Mouse (Mus musculus) ES-E14 (cell line): ENCODE measurements around the gene Hras. TPM values are rescaled to one million over a fixed set of nuclear protein-coding genes. Genes with fewer than 3 reads are reported as not detected.

Experiments used
- DNase-seq: peaks from one replicate; pipeline ENCODE4 v3.0.0-alpha.2; 2013; ENCODE audit warnings: low read depth, low spot score
- H3K27ac ChIP-seq: 2 replicates; pipeline ENCODE4 v1.5.1; 2012; ENCODE audit warnings: low read depth, mild to moderate bottlenecking, low read length, moderate library complexity, mixed read lengths; ENCODE audit not compliant: poor library complexity, insufficient read depth, severe bottlenecking
- H3K36me3 ChIP-seq: 2 replicates; pipeline ENCODE4 v1.6.1; 2012; ENCODE audit warnings: mild to moderate bottlenecking, low read length, moderate library complexity, mixed read lengths; ENCODE audit not compliant: control insufficient read depth, poor library complexity, insufficient read depth, severe bottlenecking
- H3K4me1 ChIP-seq, 2 experiments: fragments of 150-350 bp in 1 of 2; sonication (generic) in 1 of 2; 2 replicates each; pipeline ENCODE4 v1.6.1; 2012; ENCODE audit warnings: low read length in 2 of 2, mild to moderate bottlenecking in 1 of 2, mixed read lengths in 1 of 2; ENCODE audit not compliant: control insufficient read depth in 2 of 2, insufficient read depth in 2 of 2, poor library complexity in 1 of 2
- H3K4me3 ChIP-seq, 2 experiments: fragments of 150-350 bp in 1 of 2; sonication (generic) in 1 of 2; 2 replicates each; pipeline ENCODE4 v1.5.1; 2012; ENCODE audit warnings: low read length in 2 of 2, low read depth in 1 of 2, mild to moderate bottlenecking in 1 of 2, mixed read lengths in 1 of 2; ENCODE audit not compliant: insufficient read depth in 1 of 2, poor library complexity in 1 of 2, severe bottlenecking in 1 of 2
- H3K9ac ChIP-seq: 2 replicates; pipeline ENCODE4 v1.6.1; 2012; ENCODE audit warnings: low read depth, mild to moderate bottlenecking, low read length, mixed read lengths; ENCODE audit not compliant: poor library complexity, insufficient read depth, severe bottlenecking
- H3K9me3 ChIP-seq: fragments of 150-350 bp; sonication (generic); 2 replicates; pipeline ENCODE4 v1.6.1; 2012; ENCODE audit warnings: low read depth, mild to moderate bottlenecking, low read length; ENCODE audit not compliant: control insufficient read depth, insufficient read depth
- CHD2 ChIP-seq: IDR thresholded peaks from 2 replicates; pipeline ENCODE4 v1.6.1; 2014; ENCODE audit warnings: mild to moderate bottlenecking, low read depth, low read length, inconsistent platforms
- HCFC1 ChIP-seq: IDR thresholded peaks from 2 replicates; pipeline ENCODE4 v1.6.1; 2012; ENCODE audit warnings: low read length, inconsistent platforms, borderline replicate concordance; ENCODE audit not compliant: insufficient read depth
- MAFK ChIP-seq: IDR thresholded peaks from 2 replicates; pipeline ENCODE4 v1.6.1; 2014; ENCODE audit warnings: mild to moderate bottlenecking, low read depth, low read length, inconsistent platforms; ENCODE audit not compliant: insufficient read depth
- ZC3H11A ChIP-seq: IDR thresholded peaks from 2 replicates; pipeline ENCODE4 v1.6.1; 2012; ENCODE audit warnings: low read depth, mild to moderate bottlenecking, inconsistent platforms, low read length, borderline replicate concordance
- ZNF384 ChIP-seq: IDR thresholded peaks from 2 replicates; pipeline ENCODE4 v1.6.1; 2012; ENCODE audit warnings: low read depth, low read length, inconsistent platforms
- in situ Hi-C, 2 experiments: fragments of 600-800 bp; cut with MboI; formaldehyde crosslinking; loops; one replicate each; pipeline ENCODE4 v1.15.1; 2025; ENCODE audit warnings: low sequenced_read_pairs in 2 of 2, inconsistent platforms in 1 of 2; ENCODE audit not compliant: unreplicated experiment in 2 of 2
- total RNA-seq: library from RNA; depleted of rRNA; stranded (reverse); fragments of 300-350 nt; gene quantifications from 2 replicates; pipeline ENCODE4 v1.2.3, GENCODE M21; 2012

The Hras gene
- total RNA-seq, 1 experiment: 130 TPM

DNA sequence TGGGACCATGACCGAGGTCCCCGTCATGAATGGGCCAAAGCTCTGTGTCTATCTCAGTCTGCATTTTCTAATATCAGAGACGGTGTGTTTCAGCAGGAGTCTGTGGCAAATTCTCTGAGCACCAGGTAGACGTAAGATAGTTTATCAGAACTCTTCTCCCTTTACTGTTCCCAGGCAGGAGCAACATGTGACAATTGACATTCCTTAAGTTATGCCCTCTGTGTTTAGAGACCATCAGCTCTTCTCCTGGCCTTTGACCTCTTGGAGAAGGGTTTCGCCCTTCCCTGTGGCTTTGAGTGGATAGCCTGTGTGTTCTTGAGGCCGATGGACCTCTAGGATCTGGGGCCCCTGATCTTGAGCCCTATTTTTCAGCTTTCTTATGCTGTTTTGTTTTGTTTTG, 35.9 kb upstream of the Hras start:
- Histone ChIP-seq H3K9ac (peak overlapping the region; percentile 98), H3K9me3 (no peaks in the 10 kb centered on the region), H3K4me1 (peaks cover 0 to 6% of the 10 kb centered on the region in 2 experiments; a peak in 2 of 4 replicates), H3K27ac (no peak overlapping the region), H3K4me3 (peak overlapping the region; percentile 69 to 95), H3K36me3 (peaks cover 30% of the 10 kb centered on the region)
- TF ChIP-seq MAFK (no peak), ZC3H11A (no peak), ZNF384 (no peak), CHD2 (no peak), HCFC1 (no peak)
- DNase-seq: no peak
- in situ Hi-C loops: no loop called here

- in situ Hi-C loops: no loop called here
- TF ChIP-seq ZNF384 (no peak), ZC3H11A (0 out of 2 replicates have a peak, but pooled peaks have one; percentile 19), HCFC1 (peak; percentile 74), CHD2 (no peak), MAFK (0 out of 2 replicates have a peak, but pooled peaks have one; percentile 4)
These were observed 34.7 kb upstream of the Hras start, which contains the start of gene Phrf1 for GRCm38 (mm10) chr7:141228279-141229067. Phrf1 (plus strand) TSS chr7:141228784.

GRCm38 (mm10) chr7:141227796-141228195, 34.0 kb upstream of the Hras start:
- H3K36me3 ChIP-seq: peaks cover 19% of the 10 kb centered on the region
- H3K9me3 ChIP-seq: no peaks in the 10 kb centered on the region
- peaks cover 0 to 6% of the 10 kb centered on the region in 2 experiments; a peak in 2 of 4 replicates for H3K4me1 ChIP-seq
- TF ChIP-seq HCFC1 (no peak), ZNF384 (no peak), CHD2 (no peak), MAFK (no peak), ZC3H11A (no peak)
- H3K4me3 ChIP-seq: peak overlapping the region in 1 of 2 experiments; percentile 69; a peak in 1 of 4 replicates
- H3K9ac ChIP-seq: peak overlapping the region; percentile 48; the same call in 1 of the 2 replicates
- in situ Hi-C loops: no loop called here
- H3K27ac ChIP-seq: no peak overlapping the region
- no peak for DNase-seq

More at GRCm38 (mm10) chr7:141228279-141229067, 34.7 kb upstream of the Hras start, which contains the start of gene Phrf1:
- H3K4me1 ChIP-seq: peaks cover 0 to 6% of the 10 kb centered on the region in 2 experiments; a peak in 2 of 4 replicates
- peak; percentile 86 for DNase-seq
- peak within 1 kb of the TSS; percentile 98 for H3K9ac ChIP-seq
- H3K4me3 ChIP-seq: peak within 1 kb of the TSS; percentile 69 to 95
- H3K9me3 ChIP-seq: no peaks in the 10 kb centered on the region
- peak within 1 kb of the TSS; percentile 97 for H3K27ac ChIP-seq
- peaks cover 25% of the 10 kb centered on the region for H3K36me3 ChIP-seq

GRCm38 (mm10) chr7:141226535-141226934, 32.7 kb upstream of the Hras start:
- Histone ChIP-seq H3K4me1 (peaks cover 0 to 13% of the 10 kb centered on the region in 2 experiments; a peak in 3 of 4 replicates), H3K4me3 (no peak overlapping the region), H3K9ac (no peak overlapping the region), H3K9me3 (no peaks in the 10 kb centered on the region), H3K36me3 (peaks cover 7% of the 10 kb centered on the region), H3K27ac (no peak overlapping the region)
- in situ Hi-C loops: no loop called here
- no peak for DNase-seq
- TF ChIP-seq CHD2: no peak
- TF ChIP-seq ZNF384: no peak
- no peak for TF ChIP-seq ZC3H11A
- TF ChIP-seq MAFK: no peak
- TF ChIP-seq HCFC1: no peak
